Mouse (Mus musculus): ENCODE measurements around the gene Hbs1l. TPM values are rescaled to one million over a fixed set of nuclear protein-coding genes. Genes with fewer than 3 reads are reported as not detected.

The Hbs1l gene
- total and polyA plus RNA-seq, 2 experiments from 2014 or later = 61.3 to 78.3 TPM

- H3K36me3 ChIP-seq (ENCODE audit: insufficient read depth, low read length) = peaks cover 14% of the 10 kb centered on the region; the same call in 1 of the 2 replicates
- WGBS = 91% methylated on average over 8 of the region's 8 CpGs
Observed at GRCm38 (mm10) chr10:21357986-21358385, 62.2 kb downstream of the Hbs1l start.

GRCm38 (mm10) chr10:21359086-21359485 lies 63.3 kb downstream of the Hbs1l start:
- Histone ChIP-seq H3K27ac (no peak overlapping the region), H3K27me3 (ENCODE audit: insufficient read depth, low read length) (no peaks in the 10 kb centered on the region), H3K36me3 (ENCODE audit: insufficient read depth, low read length) (peaks cover 9% of the 10 kb centered on the region; the same call in 1 of the 2 replicates), H3K4me2 (ENCODE audit: low read depth, low read length) (no peak overlapping the region), H3K9me3 (ENCODE audit: low read length) (no peaks in the 10 kb centered on the region), H3K4me3 (ENCODE audit: low read length) (no peak overlapping the region), H3K9ac (replicated peaks; ENCODE audit: low read length) (no peak overlapping the region), H3K4me1 (ENCODE audit: insufficient read depth, low read length) (no peaks in the 10 kb centered on the region)
- ATAC-seq (no peak), DNase-seq (ENCODE audit: low spot score) (no peak)
- TF ChIP-seq CTCF (IDR thresholded peaks at IDR 0.05; ENCODE audit: low read depth) = no peak
- 93% methylated on average over 4 of the region's 4 CpGs for WGBS

More at GRCm38 (mm10) chr10:21357986-21358385, 62.2 kb downstream of the Hbs1l start:
- DNase-seq (ENCODE audit: low spot score) (no peak), ATAC-seq (no peak)
- Histone ChIP-seq H3K27me3 (ENCODE audit: insufficient read depth, low read length) (no peaks in the 10 kb centered on the region), H3K9ac (replicated peaks; ENCODE audit: low read length) (no peak overlapping the region), H3K9me3 (ENCODE audit: low read length) (no peaks in the 10 kb centered on the region), H3K4me2 (ENCODE audit: low read depth, low read length) (no peak overlapping the region), H3K27ac (no peak overlapping the region), H3K4me3 (ENCODE audit: low read length) (no peak overlapping the region), H3K4me1 (ENCODE audit: insufficient read depth, low read length) (no peaks in the 10 kb centered on the region)
- TF ChIP-seq CTCF (IDR thresholded peaks at IDR 0.05; ENCODE audit: low read depth) = no peak

GRCm38 (mm10) chr10:21361871-21362270 lies 66.1 kb downstream of the Hbs1l start:
- H3K27ac ChIP-seq = no peak overlapping the region
- ATAC-seq (no peak), DNase-seq (ENCODE audit: low spot score) (no peak)
- no peak overlapping the region for H3K9ac ChIP-seq (replicated peaks; ENCODE audit: low read length)
- 80% methylated on average over 7 of the region's 7 CpGs for WGBS
- no peak overlapping the region for H3K4me3 ChIP-seq (ENCODE audit: low read length)
- no peaks in the 10 kb centered on the region for H3K27me3 ChIP-seq (ENCODE audit: insufficient read depth, low read length)
- H3K4me2 ChIP-seq (ENCODE audit: low read depth, low read length) = no peak overlapping the region
- no peak for TF ChIP-seq CTCF (IDR thresholded peaks at IDR 0.05; ENCODE audit: low read depth)
- H3K36me3 ChIP-seq (ENCODE audit: insufficient read depth, low read length) = peaks cover 15% of the 10 kb centered on the region
- no peaks in the 10 kb centered on the region for H3K4me1 ChIP-seq (ENCODE audit: insufficient read depth, low read length)
- H3K9me3 ChIP-seq (ENCODE audit: low read length) = no peaks in the 10 kb centered on the region

- no peaks in the 10 kb centered on the region for H3K27me3 ChIP-seq (ENCODE audit: insufficient read depth, low read length)
- no peak overlapping the region for H3K4me3 ChIP-seq (ENCODE audit: low read length)
- WGBS = 93% methylated on average over 4 of the region's 4 CpGs
- DNase-seq (ENCODE audit: low spot score) (no peak), ATAC-seq (no peak)
- no peaks in the 10 kb centered on the region for H3K4me1 ChIP-seq (ENCODE audit: insufficient read depth, low read length)
- no peak overlapping the region for H3K27ac ChIP-seq
- peaks cover 18% of the 10 kb centered on the region for H3K36me3 ChIP-seq (ENCODE audit: insufficient read depth, low read length)
- H3K9ac ChIP-seq (replicated peaks; ENCODE audit: low read length) = no peak overlapping the region
- no peak for TF ChIP-seq CTCF (IDR thresholded peaks at IDR 0.05; ENCODE audit: low read depth)
- H3K9me3 ChIP-seq (ENCODE audit: low read length) = no peaks in the 10 kb centered on the region
- H3K4me2 ChIP-seq (ENCODE audit: low read depth, low read length) = no peak overlapping the region
Observed at GRCm38 (mm10) chr10:21363297-21363696, 67.5 kb downstream of the Hbs1l start.

- no peak for TF ChIP-seq CTCF (IDR thresholded peaks at IDR 0.05; ENCODE audit: low read depth)
- H3K36me3 ChIP-seq (ENCODE audit: insufficient read depth, low read length) = peaks cover 20% of the 10 kb centered on the region
- H3K4me3 ChIP-seq (ENCODE audit: low read length) = no peak overlapping the region
- H3K27me3 ChIP-seq (ENCODE audit: insufficient read depth, low read length) = no peaks in the 10 kb centered on the region
- H3K4me2 ChIP-seq (ENCODE audit: low read depth, low read length) = no peak overlapping the region
- H3K27ac ChIP-seq = no peak overlapping the region
- no peaks in the 10 kb centered on the region for H3K9me3 ChIP-seq (ENCODE audit: low read length)
- no peak for DNase-seq (ENCODE audit: low spot score)
- H3K4me1 ChIP-seq (ENCODE audit: insufficient read depth, low read length) = no peaks in the 10 kb centered on the region
- WGBS = 93% methylated on average over 7 of the region's 7 CpGs
- no peak for ATAC-seq
- H3K9ac ChIP-seq (replicated peaks; ENCODE audit: low read length) = no peak overlapping the region
Observed at GRCm38 (mm10) chr10:21364946-21365345, 69.2 kb downstream of the Hbs1l start.

GRCm38 (mm10) chr10:21365897-21366296 lies 70.1 kb downstream of the Hbs1l start:
- no peak overlapping the region for H3K9ac ChIP-seq (replicated peaks; ENCODE audit: low read length)
- H3K27ac ChIP-seq = no peak overlapping the region
- TF ChIP-seq CTCF (IDR thresholded peaks at IDR 0.05; ENCODE audit: low read depth) = no peak
- no peaks in the 10 kb centered on the region for H3K4me1 ChIP-seq (ENCODE audit: insufficient read depth, low read length)
- ATAC-seq = no peak
- H3K27me3 ChIP-seq (ENCODE audit: insufficient read depth, low read length) = no peaks in the 10 kb centered on the region
- 82% methylated on average over 4 of the region's 4 CpGs for WGBS
- DNase-seq (ENCODE audit: low spot score) = no peak
- no peaks in the 10 kb centered on the region for H3K9me3 ChIP-seq (ENCODE audit: low read length)
- H3K4me2 ChIP-seq (ENCODE audit: low read depth, low read length) = no peak overlapping the region
- H3K4me3 ChIP-seq (ENCODE audit: low read length) = no peak overlapping the region
- peaks cover 20% of the 10 kb centered on the region for H3K36me3 ChIP-seq (ENCODE audit: insufficient read depth, low read length)

GRCm38 (mm10) chr10:21366471-21366870 lies 70.7 kb downstream of the Hbs1l start:
- Histone ChIP-seq H3K27ac (no peak overlapping the region), H3K36me3 (ENCODE audit: insufficient read depth, low read length) (peaks cover 20% of the 10 kb centered on the region), H3K4me1 (ENCODE audit: insufficient read depth, low read length) (no peaks in the 10 kb centered on the region), H3K27me3 (ENCODE audit: insufficient read depth, low read length) (no peaks in the 10 kb centered on the region), H3K9me3 (ENCODE audit: low read length) (no peaks in the 10 kb centered on the region), H3K4me3 (ENCODE audit: low read length) (no peak overlapping the region), H3K9ac (replicated peaks; ENCODE audit: low read length) (no peak overlapping the region), H3K4me2 (ENCODE audit: low read depth, low read length) (no peak overlapping the region)
- TF ChIP-seq CTCF (IDR thresholded peaks at IDR 0.05; ENCODE audit: low read depth) = no peak
- no peak for ATAC-seq
- 74% methylated on average over 3 of the region's 3 CpGs for WGBS
- no peak for DNase-seq (ENCODE audit: low spot score)

Data from hindbrain, postnatal 0 days (tissue).